Mouse (Mus musculus) CD8-positive naive resting alpha-beta T cell, adult 2 months (primary cell): ENCODE measurements around the gene Ccdc115.
A peak's percentile ranks its signal among the peaks of the same experiment; 100 is the strongest.
"Not testable (repeated sequence)": the region's sequence is repeated elsewhere in the genome, so short reads cannot be mapped to it uniquely, and the experiment has no call there.

Source experiments
- DNase-seq, 2 experiments: peaks; one replicate each; pipeline ENCODE4 v3.0.0; 2022; ENCODE audit warnings: low read depth in 2 of 2, low spot score in 2 of 2

Ccdc115 gene

GRCm38 (mm10) chr1:34438381-34439051 is 956 bp downstream of the Ccdc115 start:
- no peak for DNase-seq

- not testable (repeated sequence) for DNase-seq
These were observed 2.1 kb downstream of the Ccdc115 start for GRCm38 (mm10) chr1:34437366-34437765.

- no peak for DNase-seq
These were observed 3.1 kb downstream of the Ccdc115 start for GRCm38 (mm10) chr1:34436374-34436773.

- no peak for DNase-seq
These were observed 3.9 kb downstream of the Ccdc115 start for GRCm38 (mm10) chr1:34435371-34436120.

- peak; percentile 90 to 92 for DNase-seq
These were observed 4.8 kb downstream of the Ccdc115 start for GRCm38 (mm10) chr1:34434660-34435160.

- peak; percentile 31 to 44 for DNase-seq
These were observed 5.5 kb downstream of the Ccdc115 start for GRCm38 (mm10) chr1:34433891-34434521.

GRCm38 (mm10) chr1:34432776-34433481 is 6.5 kb downstream of the Ccdc115 start:
- peak; percentile 20 to 32 for DNase-seq

GRCm38 (mm10) chr1:34432411-34432775 is 7.1 kb downstream of the Ccdc115 start:
- DNase-seq: no peak

- no peak for DNase-seq
These were observed 8.0 kb downstream of the Ccdc115 start for GRCm38 (mm10) chr1:34431431-34431830.

GRCm38 (mm10) chr1:34430981-34431380 is 8.5 kb downstream of the Ccdc115 start:
- no peak for DNase-seq

GRCm38 (mm10) chr1:34429281-34429680 is 10.2 kb downstream of the Ccdc115 start:
- no peak for DNase-seq

- no peak for DNase-seq
These were observed 11.0 kb downstream of the Ccdc115 start for GRCm38 (mm10) chr1:34428466-34428865.

- DNase-seq: no peak
These were observed 40.1 kb downstream of the Ccdc115 start for GRCm38 (mm10) chr1:34399182-34399953.

GRCm38 (mm10) chr1:34396321-34396720 is 43.2 kb downstream of the Ccdc115 start:
- no peak for DNase-seq

- no peak for DNase-seq
These were observed 50.1 kb downstream of the Ccdc115 start for GRCm38 (mm10) chr1:34389234-34389891.

GRCm38 (mm10) chr1:34388849-34389233 is 50.6 kb downstream of the Ccdc115 start:
- no peak for DNase-seq

- DNase-seq: no peak
These were observed 51.8 kb downstream of the Ccdc115 start for GRCm38 (mm10) chr1:34387346-34388327.
